Mouse (Mus musculus) lung, embryonic 14.5 days (tissue): ENCODE measurements around the gene Zzef1. TPM values are rescaled to one million over a fixed set of nuclear protein-coding genes. Genes with fewer than 3 reads are reported as not detected.

ENCODE experiments used
- ATAC-seq: fragments of 200-750 bp; cut with Nextera tagmentation; 2 replicates; pipeline ENCODE4 v1.8.0; 2017; ENCODE audit warnings: mild to moderate bottlenecking, moderate TSS enrichment, moderate library complexity; ENCODE audit not compliant: insufficient read depth
- DNase-seq: peaks from one replicate; pipeline ENCODE4 v3.0.0-alpha.2; 2015
- H3K27ac ChIP-seq: fragments of 300-500 bp; sonication (generic); 2 replicates; pipeline ENCODE4 v1.5.1; 2014; ENCODE audit warnings: low read depth, mild to moderate bottlenecking, moderate library complexity
- H3K27me3 ChIP-seq: fragments of 300-500 bp; sonication (generic); 2 replicates; pipeline ENCODE4 v1.6.1; 2014; ENCODE audit warnings: low read length, control low read depth; ENCODE audit not compliant: insufficient read depth
- H3K36me3 ChIP-seq: fragments of 300-500 bp; sonication (generic); 2 replicates; pipeline ENCODE4 v1.6.1; 2014; ENCODE audit warnings: control low read depth; ENCODE audit not compliant: insufficient read depth
- H3K4me1 ChIP-seq: fragments of 300-500 bp; sonication (generic); 2 replicates; pipeline ENCODE4 v1.6.1; 2014; ENCODE audit warnings: antibody characterized with exemption, control low read depth; ENCODE audit not compliant: insufficient read depth
- H3K4me2 ChIP-seq: fragments of 300-500 bp; sonication (generic); 2 replicates; pipeline ENCODE4 v1.6.1; 2014; ENCODE audit warnings: mild to moderate bottlenecking
- H3K4me3 ChIP-seq: fragments of 300-500 bp; sonication (generic); 2 replicates; pipeline ENCODE4 v1.5.1; 2014; ENCODE audit warnings: low read depth, low read length
- H3K9ac ChIP-seq: fragments of 300-500 bp; sonication (generic); 2 replicates; pipeline ENCODE4 v1.6.1; 2014
- H3K9me3 ChIP-seq: fragments of 300-500 bp; sonication (generic); 2 replicates; pipeline ENCODE4 v1.6.1; 2016; ENCODE audit warnings: low read depth, low read length, control low read depth
- CTCF ChIP-seq: IDR thresholded peaks from 2 replicates; pipeline ENCODE4 v1.5.1; 2016; ENCODE audit warnings: antibody characterized with exemption, low read depth
- WGBS: fragments of 180-500 bp; shearing (Covaris S2); extraction: QIAGEN DNeasy Blood & Tissue Kit; methylation state at CpG from one replicate; pipeline ENCODE4 v1.1.7; 2014; 5-methylcytosine and 5-hydroxymethylcytosine counted together
- polyA plus RNA-seq: library from polyadenylated mRNA; unstranded; fragments of >200 nt; fragmentation: Nextera tagmentation; extraction: Ambion mirVana; gene quantifications from 2 replicates; pipeline ENCODE4 v1.2.1, GENCODE M21; 2014

Gene Zzef1
- polyA plus RNA-seq, 1 experiment from 2014 or later: 12.2 TPM

- no peaks in the 10 kb centered on the region for H3K9me3 ChIP-seq
- H3K9ac ChIP-seq: no peak overlapping the region
- no peak overlapping the region for H3K4me2 ChIP-seq
- H3K4me3 ChIP-seq: no peak overlapping the region
- ATAC-seq (no peak), DNase-seq (no peak)
- H3K36me3 ChIP-seq: peaks cover 66% of the 10 kb centered on the region
- no peak overlapping the region for H3K27ac ChIP-seq
- no peaks in the 10 kb centered on the region for H3K4me1 ChIP-seq
- WGBS: 84% methylated on average over 4 of the region's 4 CpGs
- no peaks in the 10 kb centered on the region for H3K27me3 ChIP-seq
- TF ChIP-seq CTCF: no peak
These were observed 55.2 kb downstream of the Zzef1 start for GRCm38 (mm10) chr11:72851214-72851613.

- no peak for DNase-seq
- TF ChIP-seq CTCF: no peak
- no peak for ATAC-seq
- no peak overlapping the region for H3K4me2 ChIP-seq
- no peaks in the 10 kb centered on the region for H3K9me3 ChIP-seq
- no peaks in the 10 kb centered on the region for H3K27me3 ChIP-seq
- H3K4me1 ChIP-seq: no peaks in the 10 kb centered on the region
- H3K27ac ChIP-seq: no peak overlapping the region
- H3K9ac ChIP-seq: no peak overlapping the region
- H3K36me3 ChIP-seq: peaks cover 61% of the 10 kb centered on the region
- 100% methylated on average over 1 of the region's 1 CpGs for WGBS
- H3K4me3 ChIP-seq: no peak overlapping the region
These were observed 56.1 kb downstream of the Zzef1 start for GRCm38 (mm10) chr11:72852122-72852521.

GRCm38 (mm10) chr11:72853086-72853485 is 57.1 kb downstream of the Zzef1 start:
- Histone ChIP-seq H3K4me3 (no peak overlapping the region), H3K9ac (no peak overlapping the region), H3K4me1 (no peaks in the 10 kb centered on the region), H3K27me3 (no peaks in the 10 kb centered on the region), H3K4me2 (no peak overlapping the region), H3K27ac (no peak overlapping the region), H3K9me3 (no peaks in the 10 kb centered on the region), H3K36me3 (peaks cover 63% of the 10 kb centered on the region)
- 87% methylated on average over 4 of the region's 4 CpGs for WGBS
- DNase-seq (no peak), ATAC-seq (no peak)
- no peak for TF ChIP-seq CTCF

- no peak for TF ChIP-seq CTCF
- ATAC-seq: no peak
- H3K4me1 ChIP-seq: no peaks in the 10 kb centered on the region
- H3K9ac ChIP-seq: no peak overlapping the region
- DNase-seq: no peak
- H3K4me2 ChIP-seq: no peak overlapping the region
- no peaks in the 10 kb centered on the region for H3K9me3 ChIP-seq
- no peak overlapping the region for H3K4me3 ChIP-seq
- H3K27ac ChIP-seq: no peak overlapping the region
- whole genome bisulfite sequencing: 85% methylated on average over 3 of the region's 3 CpGs
- H3K27me3 ChIP-seq: no peaks in the 10 kb centered on the region
- H3K36me3 ChIP-seq: peaks cover 62% of the 10 kb centered on the region
These were observed 58.2 kb downstream of the Zzef1 start for GRCm38 (mm10) chr11:72854251-72854650.

- no peak for TF ChIP-seq CTCF
- Histone ChIP-seq H3K27me3 (no peaks in the 10 kb centered on the region), H3K27ac (no peak overlapping the region), H3K4me3 (no peak overlapping the region), H3K4me1 (no peaks in the 10 kb centered on the region), H3K9me3 (no peaks in the 10 kb centered on the region), H3K9ac (no peak overlapping the region), H3K4me2 (no peak overlapping the region), H3K36me3 (peaks cover 71% of the 10 kb centered on the region)
- WGBS: 76% methylated on average over 2 of the region's 2 CpGs
- ATAC-seq (no peak), DNase-seq (no peak)
These were observed 60.7 kb downstream of the Zzef1 start for GRCm38 (mm10) chr11:72856764-72857163.

- ATAC-seq: no peak
- H3K9me3 ChIP-seq: no peaks in the 10 kb centered on the region
- TF ChIP-seq CTCF: no peak
- no peaks in the 10 kb centered on the region for H3K4me1 ChIP-seq
- peaks cover 62% of the 10 kb centered on the region for H3K36me3 ChIP-seq
- no peaks in the 10 kb centered on the region for H3K27me3 ChIP-seq
- DNase-seq: no peak
- no peak overlapping the region for H3K27ac ChIP-seq
- 73% methylated on average over 3 of the region's 3 CpGs for WGBS
- no peak overlapping the region for H3K4me2 ChIP-seq
- no peak overlapping the region for H3K4me3 ChIP-seq
- H3K9ac ChIP-seq: no peak overlapping the region
These were observed 65.2 kb downstream of the Zzef1 start for GRCm38 (mm10) chr11:72861236-72861635.

- TF ChIP-seq CTCF: no peak
These were observed 70.4 kb downstream of the Zzef1 start for GRCm38 (mm10) chr11:72866446-72866845.

GRCm38 (mm10) chr11:72872061-72872460 is 76.0 kb downstream of the Zzef1 start:
- no peaks in the 10 kb centered on the region for H3K4me1 ChIP-seq
- DNase-seq (no peak), ATAC-seq (no peak)
- WGBS: 74% methylated on average over 1 of the region's 1 CpGs
- H3K27ac ChIP-seq: no peak overlapping the region
- no peak overlapping the region for H3K4me2 ChIP-seq
- no peaks in the 10 kb centered on the region for H3K27me3 ChIP-seq
- H3K36me3 ChIP-seq: peaks cover 59% of the 10 kb centered on the region
- no peak overlapping the region for H3K4me3 ChIP-seq
- H3K9ac ChIP-seq: no peak overlapping the region
- no peak for TF ChIP-seq CTCF
- no peaks in the 10 kb centered on the region for H3K9me3 ChIP-seq

More at GRCm38 (mm10) chr11:72866446-72866845, 70.4 kb downstream of the Zzef1 start:
- 81% methylated on average over 7 of the region's 7 CpGs for WGBS
- peaks cover 53% of the 10 kb centered on the region for H3K36me3 ChIP-seq
- H3K4me2 ChIP-seq: no peak overlapping the region
- H3K4me1 ChIP-seq: no peaks in the 10 kb centered on the region
- DNase-seq (no peak), ATAC-seq (no peak)
- H3K9ac ChIP-seq: no peak overlapping the region
- H3K4me3 ChIP-seq: no peak overlapping the region
- H3K9me3 ChIP-seq: no peaks in the 10 kb centered on the region
- no peak overlapping the region for H3K27ac ChIP-seq
- H3K27me3 ChIP-seq: no peaks in the 10 kb centered on the region
